Mouse (Mus musculus): ENCODE measurements around the gene Susd4.

GRCm38 (mm10) chr1:182863396-182863795 is 99.7 kb downstream of the Susd4 start:
- no peak for TF ChIP-seq CTCF (IDR thresholded peaks at IDR 0.05; ENCODE audit: low read depth, low read length)
- TF ChIP-seq POLR2A (IDR thresholded peaks at IDR 0.05; ENCODE audit: extremely low read depth, insufficient read depth, low read length), result no peak
